Mouse (Mus musculus): ENCODE data around the gene H3f3a. TPM values are rescaled to one million over a fixed set of nuclear protein-coding genes. Genes with fewer than 3 reads are reported as not detected.
A peak's percentile ranks its signal among the peaks of the same experiment; 100 is the strongest.

The H3f3a gene
- polyA plus RNA-seq, 1 experiment, result 2,000 TPM

DNA sequence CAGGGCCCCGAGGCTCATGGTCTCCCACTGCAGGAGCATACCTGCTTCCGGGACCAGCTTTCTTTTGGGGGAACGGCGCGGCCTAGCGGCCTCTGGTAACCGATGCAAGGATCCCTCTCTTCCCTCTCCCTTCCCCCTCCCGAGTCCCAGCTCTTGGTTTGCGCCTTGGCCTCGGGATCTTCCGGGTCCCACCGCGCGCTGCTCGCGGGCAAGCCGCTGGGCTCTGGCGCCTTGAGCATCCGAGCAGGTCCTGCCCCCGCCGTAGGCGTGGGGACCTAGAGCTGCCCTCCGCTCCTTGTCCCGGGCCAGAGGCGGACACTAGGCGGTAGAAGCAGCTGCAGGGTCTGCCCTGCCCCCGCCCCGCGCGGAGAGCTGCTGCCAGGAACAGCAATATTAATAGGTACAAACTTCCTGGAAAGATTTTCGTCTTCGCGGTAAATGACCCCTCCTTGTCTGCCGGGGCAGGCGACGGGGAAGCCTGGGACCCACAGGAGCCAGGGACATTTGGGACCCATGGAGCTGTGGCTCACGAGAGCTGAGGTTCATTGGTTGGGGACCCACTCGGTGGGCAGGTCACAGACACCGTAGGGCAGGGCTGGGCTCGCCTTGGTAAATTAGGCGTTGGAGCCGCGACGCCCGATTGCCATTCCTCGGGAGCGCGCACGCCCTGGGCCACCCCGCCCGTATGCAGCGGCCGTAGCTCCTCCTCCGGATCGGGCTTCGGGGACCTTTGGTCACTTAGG is 35.9 kb downstream of the H3f3a start:
- peak; percentile 95 for DNase-seq (ENCODE audit: low read depth)
- peak; percentile 49; the same call in 1 of the 2 replicates for TF ChIP-seq POLR2A (IDR thresholded peaks at IDR 0.05; ENCODE audit: borderline replicate concordance, extremely low read depth, insufficient read depth, insufficient read length, poor library complexity, severe bottlenecking)
- peak; percentile 60 for TF ChIP-seq CTCF (IDR thresholded peaks at IDR 0.05; ENCODE audit: borderline replicate concordance, extremely low read depth, insufficient read depth, insufficient read length)

DNA sequence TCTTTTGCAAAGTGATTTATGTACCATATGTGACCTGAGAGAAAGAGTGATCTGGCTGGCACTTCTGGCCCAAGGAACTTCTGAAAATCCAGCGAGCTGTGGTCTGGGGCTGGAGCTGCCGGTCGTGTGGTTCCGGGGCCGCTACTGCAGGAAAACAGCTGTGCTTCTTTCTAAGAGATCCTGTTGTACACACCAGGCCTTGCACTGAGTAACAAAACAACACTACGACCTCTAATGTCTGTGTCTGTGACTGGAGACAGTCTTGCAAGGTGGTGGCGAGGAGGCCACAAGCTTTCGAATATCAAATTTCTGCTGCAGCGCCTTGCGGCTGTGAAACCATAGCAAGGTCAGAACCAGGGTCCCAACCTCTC is 36.5 kb downstream of the H3f3a start:
- TF ChIP-seq POLR2A (IDR thresholded peaks at IDR 0.05; ENCODE audit: borderline replicate concordance, extremely low read depth, insufficient read depth, insufficient read length, poor library complexity, severe bottlenecking) (no peak), CTCF (IDR thresholded peaks at IDR 0.05; ENCODE audit: borderline replicate concordance, extremely low read depth, insufficient read depth, insufficient read length) (no peak)
- no peak for DNase-seq (ENCODE audit: low read depth)

- TF ChIP-seq POLR2A (IDR thresholded peaks at IDR 0.05; ENCODE audit: borderline replicate concordance, extremely low read depth, insufficient read depth, insufficient read length, poor library complexity, severe bottlenecking) (no peak), CTCF (IDR thresholded peaks at IDR 0.05; ENCODE audit: borderline replicate concordance, extremely low read depth, insufficient read depth, insufficient read length) (no peak)
- no peak for DNase-seq (ENCODE audit: low read depth)
Observed at GRCm38 (mm10) chr1:180776494-180776893, 37.2 kb downstream of the H3f3a start.

GRCm38 (mm10) chr1:180775849-180776493 is 37.8 kb downstream of the H3f3a start:
- TF ChIP-seq CTCF (IDR thresholded peaks at IDR 0.05; ENCODE audit: borderline replicate concordance, extremely low read depth, insufficient read depth, insufficient read length), result no peak
- TF ChIP-seq POLR2A (IDR thresholded peaks at IDR 0.05; ENCODE audit: borderline replicate concordance, extremely low read depth, insufficient read depth, insufficient read length, poor library complexity, severe bottlenecking), result no peak

GRCm38 (mm10) chr1:180775317-180775716 is 38.4 kb downstream of the H3f3a start:
- no peak for DNase-seq (ENCODE audit: low read depth)
- no peak for TF ChIP-seq POLR2A (IDR thresholded peaks at IDR 0.05; ENCODE audit: borderline replicate concordance, extremely low read depth, insufficient read depth, insufficient read length, poor library complexity, severe bottlenecking)
- no peak for TF ChIP-seq CTCF (IDR thresholded peaks at IDR 0.05; ENCODE audit: borderline replicate concordance, extremely low read depth, insufficient read depth, insufficient read length)

More at GRCm38 (mm10) chr1:180775849-180776493, 37.8 kb downstream of the H3f3a start:
- DNase-seq (ENCODE audit: low read depth), result peak; percentile 44

- TF ChIP-seq CTCF (IDR thresholded peaks at IDR 0.05; ENCODE audit: borderline replicate concordance, extremely low read depth, insufficient read depth, insufficient read length), result peak; percentile 41; the same call in 1 of the 2 replicates
- no peak for TF ChIP-seq POLR2A (IDR thresholded peaks at IDR 0.05; ENCODE audit: borderline replicate concordance, extremely low read depth, insufficient read depth, insufficient read length, poor library complexity, severe bottlenecking)
- no peak for DNase-seq (ENCODE audit: low read depth)
Observed at GRCm38 (mm10) chr1:180774664-180775063, 39.1 kb downstream of the H3f3a start.

DNA sequence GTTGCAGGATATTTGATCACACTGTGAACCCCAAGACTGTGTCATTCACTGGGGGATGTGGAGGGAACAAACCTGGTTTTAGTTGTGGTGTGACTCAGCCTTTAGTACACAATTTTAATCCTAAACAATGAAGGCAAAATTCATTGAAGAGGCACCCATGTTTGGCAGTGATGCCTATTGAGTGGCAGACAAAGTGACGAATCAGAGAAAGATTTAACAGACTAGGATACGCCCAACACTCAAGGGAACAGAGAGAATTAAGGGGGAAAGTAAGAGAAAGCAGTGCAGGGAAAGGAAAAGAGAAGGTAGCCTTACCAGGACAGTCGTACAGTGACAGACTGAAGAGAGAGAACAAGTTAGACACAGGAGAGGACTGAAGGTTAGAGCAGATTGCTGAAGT is 41.5 kb downstream of the H3f3a start:
- no peak for DNase-seq (ENCODE audit: low read depth)
- TF ChIP-seq CTCF (IDR thresholded peaks at IDR 0.05; ENCODE audit: borderline replicate concordance, extremely low read depth, insufficient read depth, insufficient read length), result no peak
- no peak for TF ChIP-seq POLR2A (IDR thresholded peaks at IDR 0.05; ENCODE audit: borderline replicate concordance, extremely low read depth, insufficient read depth, insufficient read length, poor library complexity, severe bottlenecking)

GRCm38 (mm10) chr1:180771722-180772121 is 42.0 kb downstream of the H3f3a start:
- no peak for DNase-seq (ENCODE audit: low read depth)
- no peak for TF ChIP-seq CTCF (IDR thresholded peaks at IDR 0.05; ENCODE audit: borderline replicate concordance, extremely low read depth, insufficient read depth, insufficient read length)
- TF ChIP-seq POLR2A (IDR thresholded peaks at IDR 0.05; ENCODE audit: borderline replicate concordance, extremely low read depth, insufficient read depth, insufficient read length, poor library complexity, severe bottlenecking), result no peak

- no peak for DNase-seq (ENCODE audit: low read depth)
- TF ChIP-seq CTCF (IDR thresholded peaks at IDR 0.05; ENCODE audit: borderline replicate concordance, extremely low read depth, insufficient read depth, insufficient read length) (no peak), POLR2A (IDR thresholded peaks at IDR 0.05; ENCODE audit: borderline replicate concordance, extremely low read depth, insufficient read depth, insufficient read length, poor library complexity, severe bottlenecking) (no peak)
Observed at GRCm38 (mm10) chr1:180771306-180771705, 42.4 kb downstream of the H3f3a start.

- DNase-seq (ENCODE audit: low read depth), result peak; percentile 81
- TF ChIP-seq POLR2A (IDR thresholded peaks at IDR 0.05; ENCODE audit: borderline replicate concordance, extremely low read depth, insufficient read depth, insufficient read length, poor library complexity, severe bottlenecking) (peak; percentile 23; the same call in 1 of the 2 replicates), CTCF (IDR thresholded peaks at IDR 0.05; ENCODE audit: borderline replicate concordance, extremely low read depth, insufficient read depth, insufficient read length) (peak; percentile 71)
Observed at GRCm38 (mm10) chr1:180768334-180769168, 45.2 kb downstream of the H3f3a start.
